Mouse (Mus musculus): ENCODE data around the gene Fat1. TPM values are rescaled to one million over a fixed set of nuclear protein-coding genes. Genes with fewer than 3 reads are reported as not detected.

Gene Fat1
- 6.1 and 9.8 TPM in 2 replicates for polyA plus RNA-seq (2012; ENCODE audit: insufficient read depth, insufficient read length, missing spikeins)

- Histone ChIP-seq H3K27ac (replicated peaks; ENCODE audit: low read depth, low read length) (peak within 1 kb of the TSS; percentile 55), H3K4me1 (ENCODE audit: control insufficient read depth, insufficient read depth, insufficient read length, low read length) (no peaks in the 10 kb centered on the region; the same call in 1 of the 2 replicates), H3K4me3 (ENCODE audit: insufficient read depth, low read depth, low read length) (peak within 1 kb of the TSS; percentile 71)
Observed at GRCm38 (mm10) chr8:44934850-44935497, at the start of gene Fat1. Gene Fat1 (plus strand): TSS chr8:44935447.

- Histone ChIP-seq H3K4me1 (ENCODE audit: control insufficient read depth, insufficient read depth, insufficient read length, low read length) (no peaks in the 10 kb centered on the region), H3K27ac (replicated peaks; ENCODE audit: low read depth, low read length) (no peak overlapping the region)
Observed at GRCm38 (mm10) chr8:44894626-44895025, 40.6 kb upstream of the Fat1 start.

GRCm38 (mm10) chr8:44899575-44899991, 35.7 kb upstream of the Fat1 start:
- H3K4me1 ChIP-seq (ENCODE audit: control insufficient read depth, insufficient read depth, insufficient read length, low read length), result no peaks in the 10 kb centered on the region
- H3K4me3 ChIP-seq (ENCODE audit: insufficient read depth, low read depth, low read length), result no peak overlapping the region
- no peak overlapping the region for H3K27ac ChIP-seq (replicated peaks; ENCODE audit: low read depth, low read length)

More at GRCm38 (mm10) chr8:44894626-44895025, 40.6 kb upstream of the Fat1 start:
- no peak overlapping the region for H3K4me3 ChIP-seq (ENCODE audit: insufficient read depth, low read depth, low read length)

GRCm38 (mm10) chr8:44911126-44911903, 23.9 kb upstream of the Fat1 start:
- no peak overlapping the region for H3K4me3 ChIP-seq (ENCODE audit: insufficient read depth, low read depth, low read length)
- no peaks in the 10 kb centered on the region for H3K4me1 ChIP-seq (ENCODE audit: control insufficient read depth, insufficient read depth, insufficient read length, low read length)
- no peak overlapping the region for H3K27ac ChIP-seq (replicated peaks; ENCODE audit: low read depth, low read length)

GRCm38 (mm10) chr8:44919487-44920082, 15.7 kb upstream of the Fat1 start:
- no peak overlapping the region for H3K27ac ChIP-seq (replicated peaks; ENCODE audit: low read depth, low read length)
- no peaks in the 10 kb centered on the region for H3K4me1 ChIP-seq (ENCODE audit: control insufficient read depth, insufficient read depth, insufficient read length, low read length)
- H3K4me3 ChIP-seq (ENCODE audit: insufficient read depth, low read depth, low read length), result no peak overlapping the region

- no peak overlapping the region for H3K4me3 ChIP-seq (ENCODE audit: insufficient read depth, low read depth, low read length)
- H3K27ac ChIP-seq (replicated peaks; ENCODE audit: low read depth, low read length), result no peak overlapping the region
- no peaks in the 10 kb centered on the region for H3K4me1 ChIP-seq (ENCODE audit: control insufficient read depth, insufficient read depth, insufficient read length, low read length)
Observed at GRCm38 (mm10) chr8:44920379-44921032, 14.7 kb upstream of the Fat1 start.

GRCm38 (mm10) chr8:44924995-44925394, 10.3 kb upstream of the Fat1 start:
- H3K4me3 ChIP-seq (ENCODE audit: insufficient read depth, low read depth, low read length), result no peak overlapping the region
- no peaks in the 10 kb centered on the region for H3K4me1 ChIP-seq (ENCODE audit: control insufficient read depth, insufficient read depth, insufficient read length, low read length)
- H3K27ac ChIP-seq (replicated peaks; ENCODE audit: low read depth, low read length), result no peak overlapping the region

- Histone ChIP-seq H3K4me3 (ENCODE audit: insufficient read depth, low read depth, low read length) (no peak overlapping the region), H3K4me1 (ENCODE audit: control insufficient read depth, insufficient read depth, insufficient read length, low read length) (no peaks in the 10 kb centered on the region), H3K27ac (replicated peaks; ENCODE audit: low read depth, low read length) (no peak overlapping the region)
Observed at GRCm38 (mm10) chr8:44930058-44930457, 5.2 kb upstream of the Fat1 start.

GRCm38 (mm10) chr8:44932546-44933342, 2.5 kb upstream of the Fat1 start:
- no peak overlapping the region for H3K27ac ChIP-seq (replicated peaks; ENCODE audit: low read depth, low read length)
- H3K4me1 ChIP-seq (ENCODE audit: control insufficient read depth, insufficient read depth, insufficient read length, low read length), result no peaks in the 10 kb centered on the region; the same call in 1 of the 2 replicates
- no peak overlapping the region for H3K4me3 ChIP-seq (ENCODE audit: insufficient read depth, low read depth, low read length)

GRCm38 (mm10) chr8:44933478-44933877, 1.8 kb upstream of the Fat1 start:
- no peaks in the 10 kb centered on the region; the same call in 1 of the 2 replicates for H3K4me1 ChIP-seq (ENCODE audit: control insufficient read depth, insufficient read depth, insufficient read length, low read length)
- H3K4me3 ChIP-seq (ENCODE audit: insufficient read depth, low read depth, low read length), result no peak overlapping the region
- no peak overlapping the region for H3K27ac ChIP-seq (replicated peaks; ENCODE audit: low read depth, low read length)

GRCm38 (mm10) chr8:44934416-44934815, 831 bp upstream of the Fat1 start:
- Histone ChIP-seq H3K4me1 (ENCODE audit: control insufficient read depth, insufficient read depth, insufficient read length, low read length) (no peaks in the 10 kb centered on the region; the same call in 1 of the 2 replicates), H3K27ac (replicated peaks; ENCODE audit: low read depth, low read length) (no peak overlapping the region), H3K4me3 (ENCODE audit: insufficient read depth, low read depth, low read length) (peak overlapping the region; percentile 71)

GRCm38 (mm10) chr8:44935741-44936140, 494 bp downstream of the Fat1 start:
- H3K27ac ChIP-seq (replicated peaks; ENCODE audit: low read depth, low read length), result no peak overlapping the region
- H3K4me1 ChIP-seq (ENCODE audit: control insufficient read depth, insufficient read depth, insufficient read length, low read length), result no peaks in the 10 kb centered on the region; the same call in 1 of the 2 replicates
- H3K4me3 ChIP-seq (ENCODE audit: insufficient read depth, low read depth, low read length), result peak overlapping the region; percentile 71

- Histone ChIP-seq H3K4me1 (ENCODE audit: control insufficient read depth, insufficient read depth, insufficient read length, low read length) (no peaks in the 10 kb centered on the region; the same call in 1 of the 2 replicates), H3K4me3 (ENCODE audit: insufficient read depth, low read depth, low read length) (peak overlapping the region; percentile 70), H3K27ac (replicated peaks; ENCODE audit: low read depth, low read length) (no peak overlapping the region)
Observed at GRCm38 (mm10) chr8:44936481-44936961, 1.3 kb downstream of the Fat1 start.

- Histone ChIP-seq H3K4me3 (ENCODE audit: insufficient read depth, low read depth, low read length) (peak overlapping the region; percentile 70), H3K27ac (replicated peaks; ENCODE audit: low read depth, low read length) (no peak overlapping the region), H3K4me1 (ENCODE audit: control insufficient read depth, insufficient read depth, insufficient read length, low read length) (no peaks in the 10 kb centered on the region; the same call in 1 of the 2 replicates)
Observed at GRCm38 (mm10) chr8:44937141-44937825, 2.0 kb downstream of the Fat1 start.
